Mouse (Mus musculus) liver, postnatal 0 days (tissue): ENCODE measurements around the gene Leng1.

Experiments used
- CTCF ChIP-seq: sonication (generic); IDR thresholded peaks from 2 replicates; pipeline ENCODE4 v1.5.1; 2016; ENCODE audit warnings: antibody characterized with exemption, low read depth
- EP300 ChIP-seq: IDR thresholded peaks from 2 replicates; pipeline ENCODE4 v1.6.1; 2016; ENCODE audit warnings: antibody characterized with exemption, low read depth, mild to moderate bottlenecking

- TF ChIP-seq EP300 (no peak), CTCF (no peak)
These were observed 41.4 kb upstream of the Leng1 start for GRCm38 (mm10) chr7:3707027-3707426.
